Mouse (Mus musculus): ENCODE results near the gene Ap1g2. TPM values are rescaled to one million over a fixed set of nuclear protein-coding genes. Genes with fewer than 3 reads are reported as not detected.

The Ap1g2 gene
- total and polyA plus RNA-seq, 3 experiments, result 12.6 to 47.9 TPM; not detected in 1

DNA sequence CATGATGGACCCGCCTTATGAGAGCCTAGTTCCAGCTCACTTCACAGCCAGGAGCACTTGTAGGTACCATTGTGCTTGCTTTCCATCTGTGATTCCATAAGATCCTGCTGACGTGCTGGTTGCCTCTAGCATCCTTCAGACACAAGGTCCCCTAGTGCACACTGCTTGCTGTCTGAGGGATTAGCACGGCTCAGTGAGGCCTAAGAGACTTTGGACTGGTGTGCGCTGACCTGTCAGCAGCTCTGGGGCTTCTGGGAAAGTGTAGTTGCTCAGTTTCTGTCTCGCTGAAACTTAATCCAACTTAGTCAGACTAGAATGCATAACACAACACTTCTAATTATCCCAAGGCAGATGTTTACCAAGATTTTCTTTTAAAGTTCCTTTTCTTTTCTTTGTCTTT is 46.5 kb downstream of the Ap1g2 start:
- no peak for TF ChIP-seq MYC (IDR thresholded peaks at IDR 0.05; ENCODE audit: low read depth, low read length)
- TF ChIP-seq ZC3H11A (IDR thresholded peaks at IDR 0.05; ENCODE audit: low read depth, low read length), result no peak
- no peak for TF ChIP-seq RCOR1 (IDR thresholded peaks at IDR 0.05; ENCODE audit: low read depth, low read length)
- TF ChIP-seq ZKSCAN1 (IDR thresholded peaks at IDR 0.05; ENCODE audit: low read depth, low read length), result no peak
- TF ChIP-seq KAT2A (conservative IDR thresholded peaks at IDR 0.05; ENCODE audit: low read depth, low read length), result no peak
- TF ChIP-seq JUND (IDR thresholded peaks at IDR 0.05; ENCODE audit: low read depth, low read length), result no peak
- no peak for TF ChIP-seq TAL1 (IDR thresholded peaks at IDR 0.05; ENCODE audit: low read length)
- TF ChIP-seq SMC3 (IDR thresholded peaks at IDR 0.05; ENCODE audit: low read depth, low read length), result no peak
- no peak for TF ChIP-seq POLR2AphosphoS5 (IDR thresholded peaks at IDR 0.05; ENCODE audit: borderline replicate concordance, low read depth, low read length)
- no peak for TF ChIP-seq ZNF384 (IDR thresholded peaks at IDR 0.05; ENCODE audit: low read depth, low read length)
- TF ChIP-seq HCFC1 (IDR thresholded peaks at IDR 0.05; ENCODE audit: low read depth, low read length), result no peak
- TF ChIP-seq BHLHE40 (IDR thresholded peaks at IDR 0.05; ENCODE audit: borderline replicate concordance, low read depth, low read length), result no peak
- no peak for TF ChIP-seq ELF1 (IDR thresholded peaks at IDR 0.05; ENCODE audit: low read depth, low read length)
- no peak overlapping the region for H3K27ac ChIP-seq (ENCODE audit: control insufficient read depth, low read depth, low read length)

DNA sequence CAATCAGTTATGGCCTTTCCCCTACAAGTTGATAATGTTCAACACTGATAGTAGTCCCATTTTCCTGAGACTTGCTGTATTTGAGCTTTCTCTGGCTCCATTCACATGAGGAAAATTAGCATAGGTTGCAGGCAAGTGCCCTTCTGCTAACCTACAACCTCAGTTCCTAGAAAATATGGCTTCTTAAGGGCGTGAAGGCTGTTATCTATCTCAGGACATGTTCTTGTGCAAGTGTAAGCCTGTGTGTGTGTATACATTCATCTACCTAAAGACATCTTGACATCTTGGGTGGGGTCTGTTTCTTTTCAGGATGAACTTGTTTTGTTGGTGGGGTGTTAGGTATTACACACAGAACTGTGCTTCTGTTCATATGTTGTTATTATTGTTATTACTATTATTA is 47.4 kb downstream of the Ap1g2 start:
- H3K36me3 ChIP-seq (ENCODE audit: control insufficient read depth in 1 of 2, insufficient read depth in 2 of 2, low read length in 2 of 2), result peaks cover 0 to 10% of the 10 kb centered on the region in 2 experiments; a peak in 2 of 4 replicates
- H3K79me2 ChIP-seq (ENCODE audit: control insufficient read depth, insufficient read depth, low read length, poor library complexity), result no peaks in the 10 kb centered on the region
- peaks cover 0 to 8% of the 10 kb centered on the region in 2 experiments; a peak in 3 of 4 replicates for H3K4me1 ChIP-seq (ENCODE audit: control insufficient read depth in 1 of 2, insufficient read depth in 2 of 2, low read length in 2 of 2)
- H3K9ac ChIP-seq (ENCODE audit: control insufficient read depth, low read depth, low read length, poor library complexity, severe bottlenecking), result no peak overlapping the region
- peak; percentile 20 for DNase-seq (ENCODE audit: low read depth, low spot score)
- no peaks in the 10 kb centered on the region for H3K9me3 ChIP-seq (replicated peaks; ENCODE audit: insufficient read depth, low read length)
- TF ChIP-seq GATA1 (IDR thresholded peaks at IDR 0.05; ENCODE audit: low read depth, low read length), result peak; percentile 25; the same call in 1 of the 2 replicates
- TF ChIP-seq MAX (IDR thresholded peaks at IDR 0.05; ENCODE audit: low read length), result no peak
- H3K4me3 ChIP-seq (ENCODE audit: control insufficient read depth in 1 of 2, insufficient read depth in 1 of 2, low read depth in 2 of 2, low read length in 2 of 2), result no peak overlapping the region
- no peaks in the 10 kb centered on the region for H3K27me3 ChIP-seq (ENCODE audit: control insufficient read depth in 1 of 2, insufficient read depth in 2 of 2, low read length in 2 of 2)
- H3K27ac ChIP-seq (ENCODE audit: control insufficient read depth, low read depth, low read length), result no peak overlapping the region

More for the DNA sequence above, 46.5 kb downstream of the Ap1g2 start:
- no peaks in the 10 kb centered on the region for H3K79me2 ChIP-seq (ENCODE audit: control insufficient read depth, insufficient read depth, low read length, poor library complexity)
- H3K4me1 ChIP-seq (ENCODE audit: control insufficient read depth in 1 of 2, insufficient read depth in 2 of 2, low read length in 2 of 2), result peaks cover 0 to 8% of the 10 kb centered on the region in 2 experiments; a peak in 3 of 4 replicates
- no peak for DNase-seq (ENCODE audit: low read depth, low spot score)
- H3K4me3 ChIP-seq (ENCODE audit: control insufficient read depth in 1 of 2, insufficient read depth in 1 of 2, low read depth in 2 of 2, low read length in 2 of 2), result no peak overlapping the region
- peaks cover 0 to 10% of the 10 kb centered on the region in 2 experiments; a peak in 2 of 4 replicates for H3K36me3 ChIP-seq (ENCODE audit: control insufficient read depth in 1 of 2, insufficient read depth in 2 of 2, low read length in 2 of 2)
- no peak overlapping the region for H3K9ac ChIP-seq (ENCODE audit: control insufficient read depth, low read depth, low read length, poor library complexity, severe bottlenecking)
- H3K27me3 ChIP-seq (ENCODE audit: control insufficient read depth in 1 of 2, insufficient read depth in 2 of 2, low read length in 2 of 2), result no peaks in the 10 kb centered on the region
- H3K9me3 ChIP-seq (replicated peaks; ENCODE audit: insufficient read depth, low read length), result no peaks in the 10 kb centered on the region
